24 mouse cellular contexts compared by ENCODE assay signal in the genomic region with DNA sequence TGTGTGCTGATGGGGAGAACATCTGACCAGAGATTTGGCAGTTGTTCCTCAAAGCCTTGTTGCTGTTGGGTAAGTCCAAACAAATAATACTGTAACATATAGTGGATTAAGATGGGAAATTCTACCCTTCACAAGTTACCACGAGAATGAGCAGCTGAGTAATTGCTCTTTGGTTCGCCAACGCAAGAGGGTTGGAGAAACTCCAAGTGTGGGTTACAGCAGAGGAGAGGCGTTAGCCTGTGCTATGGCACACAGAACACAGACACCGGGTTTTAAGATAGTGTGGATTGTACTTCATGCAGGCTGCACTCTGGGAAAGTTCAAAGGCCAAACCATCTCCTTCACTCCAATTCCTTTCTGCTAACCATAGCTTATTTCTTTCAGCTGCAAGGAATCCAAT.
A peak's percentile ranks its signal among the peaks of the same experiment; 100 is the strongest.
DNase-seq lines count a peak whose midpoint lies in the region; ATAC-seq lines count a peak whose summit lies in the region.
"Had no signal": no experiment of that assay in that cellular context is flagged by ENCODE, and none has a peak within 500 bp of the region (broad histone marks: within the 10 kb centered on the region; RNA-seq: fewer than 3 reads in every experiment).

No protein-coding gene starts in this region.

- DNase-seq in frontal cortex, postnatal 25 days (ENCODE audit: low spot score in 2 of 2), result no peak
- peak; percentile 62 for DNase-seq in midbrain, embryonic 11.5 days (ENCODE audit: low spot score, missing footprints)
- peak; percentile 6 for DNase-seq in adipocyte (ENCODE audit: low spot score)
- DNase-seq in B cell, adult 2 months, result no peak
- DNase-seq: adrenal gland, postnatal 10 days; adrenal gland, postnatal 36 days; cerebellum, adult 11-12 months; cerebellum, adult 8-10 months; cerebellum, postnatal 10 days; cerebellum, postnatal 36 days; embryo, embryonic 11 days; gastrocnemius, adult 2 months; gastrocnemius, postnatal 14 days; heart, adult 11 months had no signal

- no peaks in the 10 kb centered on the region for H3K9me3 ChIP-seq in midbrain, embryonic 11.5 days (ENCODE audit: control insufficient read depth, low read length)
- H3K9me3 ChIP-seq in midbrain, embryonic 15.5 days, result no peaks in the 10 kb centered on the region
- H3K9me3 ChIP-seq in forebrain, embryonic 15.5 days, result no peaks in the 10 kb centered on the region
- H3K9me3 ChIP-seq: embryonic facial prominence, embryonic 15.5 days; hindbrain, embryonic 12.5 days; hindbrain, embryonic 15.5 days had no signal

- peaks cover 3% of the 10 kb centered on the region for H3K4me1 ChIP-seq in midbrain, embryonic 11.5 days (ENCODE audit: control insufficient read depth, insufficient read depth, low read length)
- 0 out of 2 replicates have a peak, but pooled peaks cover 2% of the 10 kb centered on the region for H3K4me1 ChIP-seq in midbrain, embryonic 15.5 days
- H3K4me1 ChIP-seq in forebrain, embryonic 15.5 days, result peaks cover 8% of the 10 kb centered on the region
- H3K4me1 ChIP-seq: embryonic facial prominence, embryonic 15.5 days; hindbrain, embryonic 15.5 days had no signal

- H3K9ac ChIP-seq in midbrain, embryonic 11.5 days (ENCODE audit: low read length), result no peak overlapping the region
- H3K9ac ChIP-seq in midbrain, embryonic 15.5 days, result no peak overlapping the region
- no peak overlapping the region for H3K9ac ChIP-seq in forebrain, embryonic 15.5 days (replicated peaks)
- H3K9ac ChIP-seq: embryonic facial prominence, embryonic 15.5 days; hindbrain, embryonic 12.5 days; hindbrain, embryonic 15.5 days had no signal

- H3K36me3 ChIP-seq in midbrain, embryonic 11.5 days (ENCODE audit: control insufficient read depth, insufficient read depth, low read length), result no peaks in the 10 kb centered on the region
- no peaks in the 10 kb centered on the region for H3K36me3 ChIP-seq in midbrain, embryonic 15.5 days (replicated peaks)
- no peaks in the 10 kb centered on the region for H3K36me3 ChIP-seq in forebrain, embryonic 15.5 days
- H3K36me3 ChIP-seq: embryonic facial prominence, embryonic 15.5 days; hindbrain, embryonic 12.5 days; hindbrain, embryonic 15.5 days had no signal

- 94% methylated on average over 5 of the region's 5 CpGs for WGBS in midbrain, embryonic 11.5 days
- WGBS in midbrain, embryonic 15.5 days, result 91% methylated on average over 5 of the region's 5 CpGs
- WGBS in forebrain, embryonic 15.5 days, result 84% methylated on average over 5 of the region's 5 CpGs

- no peak overlapping the region for H3K4me2 ChIP-seq in midbrain, embryonic 11.5 days
- H3K4me2 ChIP-seq in midbrain, embryonic 15.5 days, result no peak overlapping the region
- no peak overlapping the region for H3K4me2 ChIP-seq in forebrain, embryonic 15.5 days (replicated peaks)
- H3K4me2 ChIP-seq: embryonic facial prominence, embryonic 15.5 days; heart, embryonic 11.5 days; hindbrain, embryonic 12.5 days; hindbrain, embryonic 15.5 days had no signal

- H3K27me3 ChIP-seq in midbrain, embryonic 11.5 days (ENCODE audit: control insufficient read depth, insufficient read depth, low read length), result no peaks in the 10 kb centered on the region
- no peaks in the 10 kb centered on the region for H3K27me3 ChIP-seq in midbrain, embryonic 15.5 days (replicated peaks)
- H3K27me3 ChIP-seq in forebrain, embryonic 15.5 days, result no peaks in the 10 kb centered on the region
- H3K27me3 ChIP-seq: embryonic facial prominence, embryonic 15.5 days; hindbrain, embryonic 12.5 days; hindbrain, embryonic 15.5 days had no signal

- H3K27ac ChIP-seq in midbrain, embryonic 11.5 days (ENCODE audit: low read depth, low read length), result no peak overlapping the region
- no peak overlapping the region for H3K27ac ChIP-seq in midbrain, embryonic 15.5 days
- no peak overlapping the region for H3K27ac ChIP-seq in forebrain, embryonic 15.5 days (replicated peaks)
- H3K27ac ChIP-seq: embryonic facial prominence, embryonic 15.5 days; gastrocnemius, adult 2 months; hindbrain, embryonic 12.5 days; hindbrain, embryonic 15.5 days had no signal

- no peak overlapping the region for H3K4me3 ChIP-seq in midbrain, embryonic 11.5 days (ENCODE audit: low read depth, low read length)
- H3K4me3 ChIP-seq in midbrain, embryonic 15.5 days, result no peak overlapping the region
- H3K4me3 ChIP-seq in forebrain, embryonic 15.5 days, result no peak overlapping the region
- H3K4me3 ChIP-seq: embryonic facial prominence, embryonic 15.5 days; gastrocnemius, adult 2 months; hindbrain, embryonic 12.5 days; hindbrain, embryonic 15.5 days had no signal

- peak; percentile 95 for ATAC-seq in frontal cortex, adult (ENCODE audit: low TSS enrichment)
- no peak for ATAC-seq in midbrain, embryonic 11.5 days (ENCODE audit: low FRiP score)
- no peak for ATAC-seq in midbrain, embryonic 15.5 days (replicated peaks)
- ATAC-seq in forebrain, embryonic 15.5 days (replicated peaks), result no peak
- ATAC-seq: activated CD4-positive, CD25-positive, alpha-beta regulatory T cell, adult 4 months; CD4-positive, CD25-positive, alpha-beta regulatory T cell, adult 4 months; forebrain, embryonic 14.5 days had no signal

Comparison
In these comparisons a context has a peak if more than half of its experiments do, and no peak if none do; other contexts are left out.
1. DNase-seq: peak in midbrain, embryonic 11.5 days (single experiment) and adipocyte (single experiment); none in frontal cortex, postnatal 25 days (0 of 2) and B cell, adult 2 months (0 of 2).